Mouse (Mus musculus) MN1 (cell line): ENCODE measurements around the gene Gcgr.
"Not testable (repeated sequence)": the region's sequence is repeated elsewhere in the genome, so short reads cannot be mapped to it uniquely, and the experiment has no call there.

Experiments used
- DNase-seq: peaks from one replicate; pipeline ENCODE4 v3.0.0-alpha.2; 2016; ENCODE audit warnings: low spot score

Gcgr gene

GRCm38 (mm10) chr11:120571754-120572416, 41.4 kb downstream of the Gcgr start:
- no peak for DNase-seq

GRCm38 (mm10) chr11:120572417-120572751, 41.9 kb downstream of the Gcgr start:
- DNase-seq: no peak

GRCm38 (mm10) chr11:120572752-120573584, 42.5 kb downstream of the Gcgr start, which contains the start of gene P4hb:
Gene P4hb, minus strand, starts transcription at chr11:120573253.
- peak; percentile 99 for DNase-seq

- no peak for DNase-seq
These were observed 43.2 kb downstream of the Gcgr start for GRCm38 (mm10) chr11:120573585-120574277.

- DNase-seq: no peak
These were observed 43.7 kb downstream of the Gcgr start for GRCm38 (mm10) chr11:120574278-120574600.

GRCm38 (mm10) chr11:120575046-120575445, 44.5 kb downstream of the Gcgr start:
- DNase-seq: no peak

- DNase-seq: no peak
These were observed 45.4 kb downstream of the Gcgr start for GRCm38 (mm10) chr11:120575940-120576339.

GRCm38 (mm10) chr11:120576365-120576981, 46.0 kb downstream of the Gcgr start:
- no peak for DNase-seq

- peak; percentile 60 for DNase-seq
These were observed 46.9 kb downstream of the Gcgr start for GRCm38 (mm10) chr11:120577211-120578023.

- DNase-seq: no peak
These were observed 47.7 kb downstream of the Gcgr start for GRCm38 (mm10) chr11:120578024-120578693.

GRCm38 (mm10) chr11:120578694-120579243, 48.3 kb downstream of the Gcgr start:
- DNase-seq: no peak

- peak; percentile 82 for DNase-seq
These were observed 49.0 kb downstream of the Gcgr start for GRCm38 (mm10) chr11:120579316-120580107.

GRCm38 (mm10) chr11:120580190-120580589, 49.7 kb downstream of the Gcgr start:
- DNase-seq: no peak

GRCm38 (mm10) chr11:120580871-120581331, 50.4 kb downstream of the Gcgr start:
- no peak for DNase-seq

GRCm38 (mm10) chr11:120581490-120582267, 51.2 kb downstream of the Gcgr start, which contains the start of gene Arhgdia:
Gene Arhgdia, minus strand, starts transcription at chr11:120581624.
- DNase-seq: peak; percentile 92

GRCm38 (mm10) chr11:120582268-120582981, 51.9 kb downstream of the Gcgr start:
- DNase-seq: no peak

GRCm38 (mm10) chr11:120582982-120583293, 52.4 kb downstream of the Gcgr start:
- not testable (repeated sequence) for DNase-seq

- DNase-seq: no peak
These were observed 53.4 kb downstream of the Gcgr start for GRCm38 (mm10) chr11:120583937-120584336.
